Mouse (Mus musculus) heart, embryonic 12.5 days (tissue): ENCODE data around the gene Rgl2. TPM values are rescaled to one million over a fixed set of nuclear protein-coding genes. Genes with fewer than 3 reads are reported as not detected.
"Not testable (repeated sequence)": the region's sequence is repeated elsewhere in the genome, so short reads cannot be mapped to it uniquely, and the experiment has no call there.

ENCODE experiments used
- ATAC-seq: fragments of 200-750 bp; cut with Nextera tagmentation; 2 replicates; pipeline ENCODE4 v1.8.0; 2017; ENCODE audit warnings: moderate TSS enrichment, moderate library complexity; ENCODE audit not compliant: insufficient number of reproducible peaks, low FRiP score
- H3K27ac ChIP-seq: fragments of 300-500 bp; sonication (generic); 2 replicates; pipeline ENCODE4 v1.5.1; 2016; ENCODE audit warnings: mild to moderate bottlenecking, moderate library complexity; ENCODE audit not compliant: poor library complexity, severe bottlenecking
- H3K27me3 ChIP-seq: fragments of 300-500 bp; sonication (generic); replicated peaks from 2 replicates; pipeline ENCODE4 v1.6.1; 2016; ENCODE audit warnings: mild to moderate bottlenecking, moderate library complexity
- H3K36me3 ChIP-seq: fragments of 300-500 bp; sonication (generic); 2 replicates; pipeline ENCODE4 v1.6.1; 2016; ENCODE audit warnings: mild to moderate bottlenecking, moderate library complexity
- H3K4me1 ChIP-seq: fragments of 300-500 bp; sonication (generic); replicated peaks from 2 replicates; pipeline ENCODE4 v1.6.1; 2016; ENCODE audit warnings: mild to moderate bottlenecking
- H3K4me2 ChIP-seq: fragments of 300-500 bp; sonication (generic); 2 replicates; pipeline ENCODE4 v1.6.1; 2016; ENCODE audit warnings: mild to moderate bottlenecking, moderate library complexity
- H3K4me3 ChIP-seq: fragments of 300-500 bp; sonication (generic); 2 replicates; pipeline ENCODE4 v1.5.1; 2016; ENCODE audit warnings: mild to moderate bottlenecking
- H3K9ac ChIP-seq: fragments of 300-500 bp; sonication (generic); 2 replicates; pipeline ENCODE4 v1.6.1; 2016; ENCODE audit warnings: mild to moderate bottlenecking, moderate library complexity
- H3K9me3 ChIP-seq: fragments of 300-500 bp; sonication (generic); replicated peaks from 2 replicates; pipeline ENCODE4 v1.6.1; 2016; ENCODE audit warnings: mild to moderate bottlenecking, moderate library complexity
- WGBS: fragments of 180-500 bp; shearing (Covaris S2); methylation state at CpG from one replicate; pipeline ENCODE4 v1.1.7; 2016; 5-methylcytosine and 5-hydroxymethylcytosine counted together
- polyA plus RNA-seq: library from polyadenylated mRNA; unstranded; fragments of >200 nt; fragmentation: Nextera tagmentation; extraction: Ambion mirVana; gene quantifications from 2 replicates; pipeline ENCODE4 v1.2.1, GENCODE M21; 2016

Rgl2 gene
- polyA plus RNA-seq = 46.3 and 48.4 TPM in 2 replicates

GRCm38 (mm10) chr17:33929371-33930279 is at the start of gene Rgl2:
Gene Rgl2, plus strand, starts transcription at chr17:33929543.
- ATAC-seq = peak; percentile 82
- peaks cover 51% of the 10 kb centered on the region for H3K36me3 ChIP-seq

GRCm38 (mm10) chr17:33884320-33884719 is 45.0 kb upstream of the Rgl2 start:
- not testable (repeated sequence) for ATAC-seq, H3K4me2 ChIP-seq, H3K27me3 ChIP-seq, H3K9me3 ChIP-seq, H3K27ac ChIP-seq, H3K9ac ChIP-seq, H3K4me3 ChIP-seq
- WGBS = 89% methylated on average over 11 of the region's 11 CpGs
- peaks cover 62% of the 10 kb centered on the region for H3K36me3 ChIP-seq
- peaks cover 19% of the 10 kb centered on the region for H3K4me1 ChIP-seq

More at GRCm38 (mm10) chr17:33929371-33930279, at the start of gene Rgl2:
- Histone ChIP-seq H3K4me1 (peaks cover 21% of the 10 kb centered on the region), H3K27ac (peak within 1 kb of the TSS; percentile 99), H3K9ac (peak within 1 kb of the TSS; percentile 95), H3K27me3 (no peaks in the 10 kb centered on the region), H3K9me3 (no peaks in the 10 kb centered on the region), H3K4me2 (peak within 1 kb of the TSS; percentile 95), H3K4me3 (peak within 1 kb of the TSS; percentile 77)
- WGBS = under 1% methylated on average over 70 of the region's 80 CpGs

- not testable (repeated sequence) for ATAC-seq, H3K4me3 ChIP-seq, H3K9ac ChIP-seq, H3K9me3 ChIP-seq, H3K27ac ChIP-seq, H3K27me3 ChIP-seq
- WGBS = 27% methylated on average over 2 of the region's 2 CpGs
- Histone ChIP-seq H3K36me3 (peaks cover 34% of the 10 kb centered on the region), H3K4me2 (peak overlapping the region; percentile 75), H3K4me1 (peaks cover 20% of the 10 kb centered on the region)
Observed at GRCm38 (mm10) chr17:33887802-33888201, 41.5 kb upstream of the Rgl2 start.

- Histone ChIP-seq H3K4me3 (peak overlapping the region; percentile 6; the same call in 1 of the 2 replicates), H3K4me2 (peak overlapping the region; percentile 75)
- H3K27ac ChIP-seq = not testable (repeated sequence)
Observed at GRCm38 (mm10) chr17:33888230-33888629, 41.1 kb upstream of the Rgl2 start.

GRCm38 (mm10) chr17:33889941-33890532 is 39.3 kb upstream of the Rgl2 start:
- Histone ChIP-seq H3K27ac (peak overlapping the region; percentile 88; the same call in 1 of the 2 replicates), H3K4me1 (peaks cover 20% of the 10 kb centered on the region), H3K4me3 (peak overlapping the region; percentile 92), H3K9ac (peak overlapping the region; percentile 86), H3K36me3 (peaks cover 18% of the 10 kb centered on the region), H3K4me2 (peak overlapping the region; percentile 75)
- not testable (repeated sequence) for H3K27me3 ChIP-seq, H3K9me3 ChIP-seq
- WGBS = under 1% methylated on average over 38 of the region's 44 CpGs
- ATAC-seq = peak; percentile 23; the same call in 1 of the 2 replicates

More at GRCm38 (mm10) chr17:33888230-33888629, 41.1 kb upstream of the Rgl2 start:
- not testable (repeated sequence) for H3K27me3 ChIP-seq, ATAC-seq, H3K9ac ChIP-seq, H3K9me3 ChIP-seq
- peaks cover 30% of the 10 kb centered on the region for H3K36me3 ChIP-seq
- H3K4me1 ChIP-seq = peaks cover 20% of the 10 kb centered on the region

GRCm38 (mm10) chr17:33890533-33891059 is 38.7 kb upstream of the Rgl2 start, which contains the start of gene Kifc1:
Gene Kifc1, minus strand, starts transcription at chr17:33890661.
- Histone ChIP-seq H3K4me2 (peak within 1 kb of the TSS; percentile 75), H3K9ac (peak within 1 kb of the TSS; percentile 86), H3K4me3 (peak within 1 kb of the TSS; percentile 92), H3K4me1 (peaks cover 20% of the 10 kb centered on the region), H3K36me3 (peaks cover 14% of the 10 kb centered on the region), H3K27me3 (0 out of 2 replicates have a peak, but pooled peaks cover 2% of the 10 kb centered on the region), H3K27ac (peak within 1 kb of the TSS; percentile 88; the same call in 1 of the 2 replicates), H3K9me3 (no peaks in the 10 kb centered on the region)
- ATAC-seq = peak; percentile 97
- WGBS = 0% methylated on average over 49 of the region's 49 CpGs

GRCm38 (mm10) chr17:33891357-33891756 is 38.0 kb upstream of the Rgl2 start:
- no peak overlapping the region for H3K27ac ChIP-seq
- no peak for ATAC-seq
- H3K4me3 ChIP-seq = no peak overlapping the region
- H3K9ac ChIP-seq = no peak overlapping the region
- H3K27me3 ChIP-seq = 0 out of 2 replicates have a peak, but pooled peaks cover 2% of the 10 kb centered on the region
- no peak overlapping the region for H3K4me2 ChIP-seq
- WGBS = 57% methylated on average over 2 of the region's 2 CpGs
- peaks cover 20% of the 10 kb centered on the region for H3K4me1 ChIP-seq
- H3K9me3 ChIP-seq = no peaks in the 10 kb centered on the region
- H3K36me3 ChIP-seq = peaks cover 7% of the 10 kb centered on the region

GRCm38 (mm10) chr17:33891892-33892291 is 37.5 kb upstream of the Rgl2 start:
- H3K9ac ChIP-seq, H3K27ac ChIP-seq, H3K4me3 ChIP-seq, ATAC-seq, H3K4me2 ChIP-seq, H3K27me3 ChIP-seq, H3K9me3 ChIP-seq, H3K36me3 ChIP-seq: not testable (repeated sequence)
- peaks cover 20% of the 10 kb centered on the region for H3K4me1 ChIP-seq
- 68% methylated on average over 6 of the region's 6 CpGs for WGBS

- no peak overlapping the region for H3K4me2 ChIP-seq
Observed at GRCm38 (mm10) chr17:33892429-33892828, 36.9 kb upstream of the Rgl2 start.

GRCm38 (mm10) chr17:33893011-33893410 is 36.3 kb upstream of the Rgl2 start:
- 75% methylated on average over 4 of the region's 4 CpGs for WGBS
- not testable (repeated sequence) for H3K9me3 ChIP-seq, H3K9ac ChIP-seq, ATAC-seq, H3K27ac ChIP-seq, H3K36me3 ChIP-seq, H3K27me3 ChIP-seq, H3K4me3 ChIP-seq, H3K4me2 ChIP-seq
- peaks cover 13% of the 10 kb centered on the region for H3K4me1 ChIP-seq

More at GRCm38 (mm10) chr17:33892429-33892828, 36.9 kb upstream of the Rgl2 start:
- Histone ChIP-seq H3K27me3 (0 out of 2 replicates have a peak, but pooled peaks cover 2% of the 10 kb centered on the region), H3K36me3 (no peaks in the 10 kb centered on the region), H3K4me3 (no peak overlapping the region), H3K27ac (no peak overlapping the region), H3K9me3 (no peaks in the 10 kb centered on the region), H3K4me1 (peaks cover 19% of the 10 kb centered on the region), H3K9ac (no peak overlapping the region)
- 38% methylated on average over 7 of the region's 7 CpGs for WGBS
- no peak for ATAC-seq
